Mouse (Mus musculus) gonadal fat pad, adult 2 months (tissue): ENCODE results near the gene Ctf2. TPM values are rescaled to one million over a fixed set of nuclear protein-coding genes. Genes with fewer than 3 reads are reported as not detected.

Experiments
- DNase-seq: peaks from one replicate; pipeline ENCODE4 v3.0.0-alpha.2; 2012; ENCODE audit warnings: low read depth
- polyA plus RNA-seq: library from polyadenylated mRNA; depleted of rRNA; stranded (reverse); fragments of >200 nt; gene quantifications from 2 replicates; pipeline ENCODE4 v1.2.3, GENCODE M21; 2012; rRNA removed

Ctf2 gene
- polyA plus RNA-seq, 1 experiment, result not detected

DNA sequence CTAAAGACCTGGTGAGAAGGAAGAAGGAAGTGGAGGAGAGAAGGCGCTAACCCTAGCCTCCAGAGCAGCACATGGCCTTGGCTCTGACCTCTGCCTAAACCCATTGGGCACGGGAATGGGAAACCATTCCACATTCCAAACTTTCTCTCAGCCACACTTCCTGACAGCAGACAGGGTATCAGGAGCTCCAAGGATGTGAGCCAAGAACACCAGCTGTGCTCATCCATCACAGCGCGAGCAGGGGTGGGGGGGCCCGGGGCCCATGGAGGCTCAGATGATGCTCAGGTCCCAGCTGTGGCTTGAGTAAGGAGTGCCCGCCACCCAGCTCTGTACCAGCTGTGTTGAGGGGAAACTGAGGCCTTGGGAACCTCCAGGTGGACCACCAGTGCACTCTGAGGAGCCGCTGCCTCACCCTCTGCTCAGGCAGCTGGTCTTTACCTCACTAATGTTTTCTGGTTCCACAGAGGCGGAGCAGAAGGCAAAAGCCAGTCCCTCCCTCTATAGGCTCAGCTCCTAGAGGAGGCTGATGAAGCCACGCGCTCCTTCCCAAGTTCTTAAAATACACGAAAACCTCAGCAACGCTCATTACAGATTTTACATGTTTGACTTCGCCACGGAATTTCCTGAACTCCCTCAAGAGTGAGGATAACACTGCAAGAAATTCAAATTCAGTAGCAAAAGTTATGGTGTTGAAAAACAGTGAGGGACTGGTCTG, 46.5 kb downstream of the Ctf2 start:
- DNase-seq, result no peak

DNA sequence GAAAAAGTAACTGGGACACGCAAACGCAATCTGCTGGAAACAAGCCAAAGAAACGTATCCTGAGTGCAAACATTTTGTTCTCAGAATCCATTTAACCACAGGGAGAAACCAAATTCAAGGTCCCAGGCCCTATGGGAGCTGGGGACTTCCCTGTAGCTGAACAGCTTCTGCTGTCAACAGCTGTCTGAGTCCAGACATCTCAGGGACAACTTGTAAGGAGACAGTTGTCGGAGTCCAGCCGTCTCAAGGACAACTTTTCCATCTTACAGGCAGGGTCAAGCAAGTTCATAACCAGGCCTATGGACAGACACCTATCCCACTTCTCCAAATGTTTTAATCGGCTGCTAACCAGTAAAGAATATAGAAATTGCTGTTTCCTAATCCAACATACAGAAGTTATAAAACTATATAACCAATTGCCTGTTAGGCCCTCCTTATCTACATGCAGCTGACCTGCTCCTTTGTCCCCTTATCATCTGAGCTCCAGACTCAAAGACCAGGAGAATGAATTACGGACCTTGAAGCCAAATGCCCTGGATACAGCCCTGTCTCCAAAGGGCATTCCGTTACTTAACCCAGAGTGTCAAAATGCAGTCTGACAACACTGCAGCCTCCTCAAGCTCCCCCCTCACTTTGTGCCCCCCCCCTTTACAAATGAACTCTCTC, 49.9 kb downstream of the Ctf2 start:
- DNase-seq, result no peak

DNA sequence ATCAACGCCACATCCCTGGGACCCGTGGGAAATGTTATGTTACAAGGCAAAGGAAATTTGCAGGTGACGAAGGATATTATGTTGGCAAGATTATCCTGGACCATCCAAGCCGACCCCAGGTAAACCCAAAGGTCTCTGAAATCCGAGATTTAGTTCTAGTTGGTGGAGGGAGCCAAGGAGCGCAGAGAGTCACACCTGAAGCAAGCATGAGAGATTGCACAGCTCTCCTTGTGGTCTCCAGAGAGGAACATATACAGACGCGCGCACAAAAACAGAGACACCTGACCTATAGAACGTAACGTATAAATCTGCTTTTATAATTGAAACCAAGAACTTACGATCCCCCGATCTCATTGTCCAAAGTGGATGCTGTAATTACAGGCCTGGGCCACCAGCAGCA, 51.4 kb downstream of the Ctf2 start:
- DNase-seq, result no peak

DNA sequence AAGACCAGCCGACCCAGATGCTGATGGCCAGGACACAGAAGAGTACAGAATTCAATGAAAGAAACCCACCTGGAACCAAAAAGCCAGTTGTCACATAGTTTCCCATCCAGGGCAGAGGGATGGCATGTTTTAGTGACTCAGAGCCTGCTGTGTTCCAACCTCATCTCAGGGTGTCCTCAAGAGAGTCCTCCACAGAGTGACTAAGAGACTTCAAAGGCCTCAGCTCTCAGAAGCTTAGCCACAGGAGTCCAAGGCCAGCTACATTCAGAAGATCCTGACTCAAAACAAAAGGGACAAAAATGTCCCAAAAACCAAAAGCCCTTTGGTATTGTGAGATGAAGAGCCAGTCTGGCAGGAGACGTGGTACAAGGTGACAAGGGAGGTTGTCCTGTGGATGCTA, 53.2 kb downstream of the Ctf2 start:
- DNase-seq, result no peak

DNA sequence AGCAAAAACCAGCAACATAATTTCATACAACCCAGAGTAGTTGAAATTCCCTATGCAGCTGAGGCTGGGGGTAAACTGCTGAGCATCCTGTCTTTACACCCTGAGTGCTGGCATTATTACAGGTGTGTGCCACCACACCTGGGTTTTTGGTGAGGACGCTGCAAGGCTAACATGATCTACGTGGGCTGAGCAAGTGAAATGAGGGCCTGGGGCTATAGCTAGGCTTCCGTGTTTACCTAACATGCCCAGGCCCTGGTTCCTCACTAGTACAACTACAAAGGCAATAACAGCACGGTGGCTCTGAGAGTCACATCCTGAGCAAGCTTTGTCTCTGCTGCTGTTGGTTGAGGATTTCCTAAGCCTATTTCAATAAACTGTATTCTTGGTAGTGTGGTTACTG, 54.4 kb downstream of the Ctf2 start:
- DNase-seq, result peak; percentile 57

DNA sequence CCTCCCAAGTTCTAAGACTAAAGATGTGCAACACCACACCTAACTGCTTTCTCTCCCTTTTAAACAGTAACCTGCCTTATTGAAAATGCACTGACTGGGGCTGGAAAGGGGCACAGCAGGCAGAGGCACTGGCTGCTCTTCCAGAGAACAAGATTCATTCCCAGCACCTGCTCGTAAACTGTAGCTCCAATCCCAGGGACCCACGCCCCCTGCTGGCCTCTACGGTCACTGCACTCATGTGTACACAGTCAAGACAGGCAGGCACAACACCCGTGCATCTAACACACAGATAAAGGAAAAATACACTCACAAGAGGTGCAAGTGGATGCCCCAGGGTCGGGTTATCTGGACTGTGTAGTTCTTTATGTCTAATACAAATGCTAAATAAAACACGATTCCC, 54.9 kb downstream of the Ctf2 start:
- no peak for DNase-seq

DNA sequence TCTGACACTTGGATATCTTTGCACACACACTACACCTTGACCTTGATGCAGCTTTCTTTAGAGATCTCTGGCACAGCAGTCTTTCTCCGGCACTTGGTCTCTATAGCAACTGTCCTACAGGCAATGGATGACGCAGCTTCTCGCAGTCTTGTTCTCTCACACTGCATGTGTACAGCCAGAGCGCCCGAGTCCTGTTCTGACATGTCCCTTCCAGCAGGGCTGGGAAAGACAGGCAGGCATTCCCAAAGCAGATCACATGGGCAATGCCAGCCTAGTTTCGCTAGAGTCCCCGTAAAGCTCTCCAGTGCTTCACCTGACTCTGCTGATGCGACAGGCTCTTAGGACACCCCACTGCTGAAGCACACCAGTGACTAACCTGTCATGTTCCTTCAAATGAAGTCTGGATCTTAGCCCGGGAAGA, 56.6 kb downstream of the Ctf2 start:
- peak; percentile 56 for DNase-seq

DNA sequence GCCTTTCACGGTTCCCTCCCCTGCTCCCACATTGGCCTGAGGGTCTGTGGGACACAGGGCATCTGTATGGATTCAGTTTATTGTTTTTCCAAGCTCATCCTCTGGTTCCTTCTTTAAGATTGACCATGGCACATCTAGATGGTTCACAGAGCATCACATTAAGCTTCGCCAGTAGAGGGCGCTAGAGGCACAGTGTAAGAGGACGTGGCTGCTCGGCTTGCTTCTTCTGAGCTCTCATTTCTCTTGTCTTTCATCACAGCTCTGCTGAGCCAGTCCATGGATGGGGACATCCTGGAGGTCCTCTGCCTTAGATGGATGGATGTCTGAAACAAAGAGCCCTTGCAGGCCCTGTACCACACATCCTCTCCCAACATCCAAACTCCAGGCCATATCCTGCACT, 57.0 kb downstream of the Ctf2 start:
- no peak for DNase-seq

DNA sequence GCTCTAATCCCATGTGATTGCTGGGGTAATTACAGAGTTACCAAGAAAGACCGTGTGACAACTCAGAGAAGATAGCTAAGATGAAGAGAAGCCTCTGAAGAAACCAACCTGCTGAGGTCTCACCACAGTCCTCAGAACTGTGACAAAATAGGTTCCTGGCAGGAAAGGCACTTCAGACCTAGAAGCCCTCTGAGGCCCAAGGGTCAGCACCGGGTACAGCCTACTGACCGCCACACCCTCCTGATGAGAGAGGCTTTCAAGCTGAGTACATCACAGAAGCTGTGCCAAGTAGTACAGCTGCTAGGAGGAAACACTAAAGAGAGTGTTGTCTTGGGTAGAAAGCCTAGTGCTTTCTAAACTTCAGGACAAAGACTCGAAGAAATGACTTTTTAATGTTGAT, 59.2 kb downstream of the Ctf2 start:
- DNase-seq, result no peak

DNA sequence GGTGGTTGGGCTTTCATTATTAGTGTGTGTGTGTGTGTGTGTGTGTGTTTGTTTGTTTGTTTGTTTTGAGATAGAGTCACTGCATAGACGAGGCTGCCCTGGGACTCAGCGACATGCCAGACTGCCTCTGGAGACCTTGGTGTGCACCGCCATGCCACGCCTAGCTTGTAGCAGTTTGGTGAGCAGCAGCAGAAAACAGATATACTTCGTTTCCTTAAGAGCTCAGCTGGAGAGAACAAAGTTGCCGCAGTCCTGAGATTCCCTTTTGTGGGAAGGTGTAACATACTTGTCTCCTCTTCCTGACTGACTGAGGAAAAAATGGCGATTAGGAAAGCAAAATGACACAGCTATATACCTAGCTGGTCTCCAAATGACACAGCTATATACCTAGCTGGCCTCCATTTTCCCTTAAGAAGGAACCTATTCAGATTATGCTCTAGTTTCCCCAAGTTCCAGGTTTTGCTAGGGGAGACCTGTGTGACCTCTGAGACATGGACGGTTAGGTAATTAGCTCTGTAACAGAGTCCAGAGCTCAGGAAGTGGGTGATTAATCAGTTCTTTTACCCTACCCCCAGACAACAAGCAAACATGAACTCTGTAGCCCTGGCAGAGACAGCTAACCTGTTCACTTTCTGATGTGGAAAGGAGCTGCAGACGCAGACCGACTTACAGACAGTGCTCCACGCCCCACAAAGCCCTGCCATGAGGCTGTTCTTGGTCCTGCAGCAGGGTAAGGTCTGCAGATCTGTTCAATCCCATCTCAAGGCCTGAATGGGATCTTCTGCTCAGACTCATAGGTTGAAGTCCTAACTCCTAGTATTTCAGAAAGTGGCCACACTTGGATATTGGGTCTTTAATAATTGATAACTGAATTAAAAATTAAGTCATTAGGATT, 59.8 kb downstream of the Ctf2 start:
- no peak for DNase-seq

Other genes starting within 250 kb of the Ctf2 start
- 14.9 and 16.8 TPM in 2 replicates for gene Srcap, start 220.2 kb downstream of the Ctf2 start, polyA plus RNA-seq
- 8.9 and 12.1 TPM in 2 replicates for gene Gm42715, start 212.6 kb downstream of the Ctf2 start, polyA plus RNA-seq
- gene Tmem265, start 170.8 kb downstream of the Ctf2 start, polyA plus RNA-seq, result 0.18 TPM in 1 of 2 replicates, not detected in the other
- 65.7 and 72.1 TPM in 2 replicates for gene Phkg2, start 158.8 kb downstream of the Ctf2 start, polyA plus RNA-seq
- 16.9 and 18.8 TPM in 2 replicates for gene Ccdc189, start 143.6 kb downstream of the Ctf2 start, polyA plus RNA-seq
- 29.2 and 32.8 TPM in 2 replicates for gene Rnf40, start 143.4 kb downstream of the Ctf2 start, polyA plus RNA-seq
- gene Zfp629, start 116.4 kb downstream of the Ctf2 start, polyA plus RNA-seq, result 14.6 and 18.1 TPM in 2 replicates
- 21.2 and 30.4 TPM in 2 replicates for gene Bcl7c, start 23.2 kb downstream of the Ctf2 start, polyA plus RNA-seq
- gene Ctf1, start 19.4 kb downstream of the Ctf2 start, polyA plus RNA-seq, result 21.0 and 35.9 TPM in 2 replicates
- 25.7 and 26.8 TPM in 2 replicates for gene Fbxl19, start 12.4 kb upstream of the Ctf2 start, polyA plus RNA-seq
- 27.1 and 37.9 TPM in 2 replicates for gene Orai3, start 37.6 kb upstream of the Ctf2 start, polyA plus RNA-seq
- 7.6 and 11.8 TPM in 2 replicates for gene Setd1a, start 44.5 kb upstream of the Ctf2 start, polyA plus RNA-seq
- not detected in 2 replicates for gene Gm49388, start 53.4 kb upstream of the Ctf2 start, polyA plus RNA-seq
- 103 and 120 TPM in 2 replicates for gene Hsd3b7, start 68.4 kb upstream of the Ctf2 start, polyA plus RNA-seq
- gene Stx4a, start 92.1 kb upstream of the Ctf2 start, polyA plus RNA-seq, result 76.2 and 82.5 TPM in 2 replicates
- gene Stx1b, start 92.4 kb upstream of the Ctf2 start, polyA plus RNA-seq, result 16.6 and 24.0 TPM in 2 replicates
- gene Zfp646, start 144.1 kb upstream of the Ctf2 start, polyA plus RNA-seq, result 18.3 and 22.8 TPM in 2 replicates
- 5.9 and 8.2 TPM in 2 replicates for gene Zfp668, start 144.7 kb upstream of the Ctf2 start, polyA plus RNA-seq
- gene Prss53, start 158.8 kb upstream of the Ctf2 start, polyA plus RNA-seq, result 1.9 and 2.6 TPM in 2 replicates
- not detected in 2 replicates for gene Gm21974, start 163.3 kb upstream of the Ctf2 start, polyA plus RNA-seq
- gene Vkorc1, start 163.5 kb upstream of the Ctf2 start, polyA plus RNA-seq, result 246 and 309 TPM in 2 replicates
- gene Bckdk, start 171.9 kb upstream of the Ctf2 start, polyA plus RNA-seq, result 118 and 137 TPM in 2 replicates
- 15.9 and 16.4 TPM in 2 replicates for gene Kat8, start 180.3 kb upstream of the Ctf2 start, polyA plus RNA-seq
- gene Prss8, start 197.9 kb upstream of the Ctf2 start, polyA plus RNA-seq, result 80.4 and 83.4 TPM in 2 replicates
- gene Prss36, start 214.6 kb upstream of the Ctf2 start, polyA plus RNA-seq, result 23.6 and 29.7 TPM in 2 replicates
- 285 and 355 TPM in 2 replicates for gene Fus, start 235.3 kb upstream of the Ctf2 start, polyA plus RNA-seq